Mouse (Mus musculus): ENCODE measurements at regions not wholly inside any gene's neighbourhood (a gene's known extent, or its start where the extent isn't known, plus 50 kb on each side); places are given as distances from the start of the nearest gene placed in this dataset.

DNA sequence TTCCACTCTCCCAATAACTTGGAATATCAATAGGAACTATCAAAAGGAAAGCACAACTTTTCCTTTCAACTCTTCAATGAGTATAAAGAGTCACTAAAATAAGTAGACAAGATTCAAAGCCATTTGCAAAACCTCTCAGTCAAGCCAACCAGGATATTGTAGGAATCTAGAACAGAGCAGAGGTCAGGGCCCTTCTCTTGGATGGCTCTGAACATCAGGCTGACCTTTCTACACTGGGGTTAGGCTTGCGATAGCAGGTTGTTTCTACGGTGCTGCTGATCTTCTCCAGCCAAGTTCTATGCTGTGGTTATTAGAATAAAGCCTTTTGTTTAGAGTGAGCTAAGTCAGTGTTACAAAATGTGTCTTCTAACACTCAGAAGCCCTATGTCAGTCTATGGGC lies 658.6 kb downstream of the Ofcc1 start:
- DNase-seq, result no peak

DNA sequence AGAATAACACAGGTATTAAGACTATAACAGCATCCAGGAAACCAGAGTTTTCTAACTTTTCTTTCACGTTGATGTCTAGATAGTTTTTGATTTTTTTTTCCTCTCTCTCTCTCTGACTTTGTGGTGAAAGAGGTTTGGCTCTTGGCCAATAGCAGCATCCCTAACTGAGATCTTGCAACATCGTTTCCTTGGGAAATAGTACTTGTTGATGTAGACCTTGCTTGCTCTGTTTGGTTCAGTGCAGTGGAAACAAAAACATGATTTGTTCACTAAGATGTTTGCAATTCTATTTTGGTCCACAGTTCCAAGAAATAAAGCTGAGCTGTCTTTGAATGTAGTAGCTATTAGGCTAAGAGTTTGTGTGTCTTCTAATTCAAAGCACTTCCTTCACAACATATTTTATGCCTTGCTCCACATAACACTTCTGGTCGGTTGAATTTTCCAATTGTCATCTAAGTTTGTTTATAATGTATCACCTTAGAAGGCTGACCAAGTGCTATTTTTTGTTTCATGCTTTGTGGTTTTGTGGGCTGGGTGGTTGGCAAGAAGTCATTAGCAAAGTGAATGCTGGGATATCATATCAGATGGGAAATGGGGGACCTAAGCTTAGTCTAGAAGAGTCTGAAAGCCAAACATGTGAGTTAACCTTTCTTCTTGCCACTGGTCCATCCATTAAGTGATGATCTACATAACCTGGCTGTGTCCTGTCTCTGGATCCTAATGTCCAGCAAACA lies 669.8 kb downstream of the Ofcc1 start:
- DNase-seq, result no peak

DNA sequence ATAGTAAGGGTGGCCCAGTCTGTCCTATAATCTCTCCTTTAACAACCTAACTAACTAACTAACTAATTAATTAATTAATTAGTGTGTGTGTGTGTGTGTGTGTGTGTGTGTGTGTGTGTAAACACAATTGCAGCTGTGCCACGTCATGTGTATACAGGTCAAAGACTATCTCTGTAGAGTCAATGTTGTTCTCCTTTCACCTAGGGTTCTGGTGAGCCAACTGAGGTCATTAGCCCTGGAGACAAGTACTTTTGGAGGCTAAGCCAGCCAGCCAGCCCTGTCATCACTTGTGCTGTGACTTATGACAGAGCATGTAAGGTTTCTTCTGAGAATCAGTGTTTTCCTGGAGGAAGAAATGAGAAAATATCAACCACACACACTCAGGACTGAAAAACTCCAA lies 696.7 kb downstream of the Ofcc1 start:
- no peak for DNase-seq

DNA sequence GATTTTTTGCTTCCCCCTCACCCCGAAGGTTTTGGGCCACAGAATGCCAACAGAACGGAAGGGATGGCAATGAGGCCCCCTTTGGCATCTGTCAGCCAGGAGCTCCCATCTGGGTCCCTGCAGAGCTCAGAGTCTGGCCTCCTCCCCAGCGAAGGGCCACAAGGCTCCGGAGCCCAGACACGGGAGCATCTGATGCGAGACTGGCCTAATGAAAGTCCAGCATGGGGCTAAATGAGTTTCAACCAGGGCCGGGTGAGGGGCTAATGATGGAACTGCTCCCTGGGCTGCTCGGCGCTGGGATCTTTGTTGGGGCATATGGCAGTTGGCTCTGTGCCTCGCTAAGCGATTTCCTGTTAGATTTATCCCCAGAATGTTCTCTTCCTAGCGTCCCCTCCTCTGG lies 688.8 kb upstream of the Slc35b3 start:
- DNase-seq, result no peak

DNA sequence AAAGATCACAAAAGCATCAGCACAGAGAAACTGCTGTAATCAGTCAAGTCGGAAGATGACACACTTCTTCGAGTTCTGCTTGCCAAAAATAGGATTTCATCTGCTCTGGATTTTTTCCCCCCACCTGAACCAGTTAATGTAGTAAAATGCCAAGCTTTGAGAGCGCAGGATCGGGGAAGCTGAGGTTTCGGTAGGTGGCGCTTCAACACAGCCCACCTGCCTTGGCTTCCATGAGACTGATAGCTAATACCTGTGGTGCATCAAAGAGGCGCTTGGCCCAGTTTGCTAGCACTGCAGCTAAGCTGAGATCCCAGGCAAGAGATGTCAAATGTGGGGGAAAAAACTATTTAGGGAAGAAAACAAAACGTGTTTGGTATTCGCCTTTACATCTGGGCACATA lies 686.7 kb upstream of the Slc35b3 start:
- DNase-seq, result peak; percentile 15

DNA sequence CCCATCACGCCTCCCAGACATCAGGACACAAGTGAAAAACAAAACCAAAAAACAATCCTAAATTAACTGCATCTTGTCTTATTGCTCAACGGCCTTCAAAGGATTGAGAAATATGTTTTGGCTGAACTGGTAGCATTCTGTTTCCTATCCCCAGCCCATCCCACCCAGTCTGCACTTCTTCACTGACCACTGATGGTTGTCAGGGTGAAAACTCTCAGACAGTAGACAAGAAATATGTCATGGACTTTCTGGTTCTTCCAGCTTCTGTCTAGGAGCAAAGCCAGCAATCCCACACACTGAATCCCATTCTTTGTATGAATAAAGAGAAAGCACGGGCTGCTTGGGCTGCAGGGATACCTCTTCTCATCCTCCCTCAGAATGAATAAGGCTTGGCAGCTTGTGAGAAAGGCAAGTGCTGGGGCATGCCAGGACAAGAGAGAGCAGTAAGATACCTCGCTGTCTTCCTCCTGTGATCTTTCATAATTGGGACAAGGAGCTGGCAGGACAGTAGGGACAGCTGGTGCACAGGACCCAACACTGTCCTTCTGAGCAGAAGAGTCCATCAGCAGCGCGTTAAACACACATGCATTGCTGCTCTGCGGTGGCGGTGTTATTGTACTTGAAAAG lies 670.9 kb upstream of the Slc35b3 start:
- no peak for DNase-seq
